Mouse (Mus musculus): ENCODE data around the gene Lrsam1. TPM values are rescaled to one million over a fixed set of nuclear protein-coding genes. Genes with fewer than 3 reads are reported as not detected.
A peak's percentile ranks its signal among the peaks of the same experiment; 100 is the strongest.

The Lrsam1 gene
- total RNA-seq, 2 experiments from 2014 or later, result 47.6 to 47.7 TPM

- peak; percentile 80 for DNase-seq
- intact Hi-C loops (cut with DNase I), result no loop called here
These were observed 33.0 kb downstream of the Lrsam1 start for GRCm38 (mm10) chr2:32928235-32928946.

GRCm38 (mm10) chr2:32927624-32928234, 33.7 kb downstream of the Lrsam1 start:
- DNase-seq, result no peak
- intact Hi-C loops (cut with DNase I), result no loop called here

GRCm38 (mm10) chr2:32926330-32927075, 34.9 kb downstream of the Lrsam1 start:
- intact Hi-C loops (cut with DNase I), result no loop called here
- no peak for DNase-seq

DNA sequence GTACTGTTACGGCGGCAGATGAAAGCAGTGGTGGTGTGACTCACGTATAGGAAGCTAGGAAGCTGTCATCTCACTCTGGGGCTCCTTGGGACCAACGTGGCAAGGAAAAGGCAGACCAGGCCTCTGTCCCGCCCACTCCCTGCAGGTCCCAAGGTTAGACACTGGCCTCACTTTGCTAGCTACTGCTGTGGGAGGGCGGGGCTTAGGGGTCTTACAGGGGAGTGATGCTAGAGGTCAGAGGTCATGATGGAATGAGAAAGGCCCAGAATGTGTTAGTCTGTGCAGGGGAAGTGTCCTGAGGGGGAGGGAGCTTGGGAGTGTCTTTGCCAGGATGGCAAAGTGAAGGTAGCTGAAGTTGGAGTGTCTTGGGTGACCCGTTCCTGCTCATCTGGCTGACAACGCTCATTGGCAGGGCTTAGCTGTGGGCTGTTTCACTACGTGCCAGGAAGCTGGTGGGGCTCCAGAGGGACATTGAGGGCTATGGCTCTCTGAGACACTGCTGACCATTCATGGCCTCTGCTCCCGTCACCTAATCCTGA, 37.0 kb downstream of the Lrsam1 start:
- intact Hi-C loops (cut with DNase I), result no loop called here
- DNase-seq, result no peak

GRCm38 (mm10) chr2:32923551-32924250, 37.7 kb downstream of the Lrsam1 start:
- intact Hi-C loops (cut with DNase I), result no loop called here
- DNase-seq, result no peak

- DNase-seq, result no peak
- intact Hi-C loops (cut with DNase I), result no loop called here
These were observed 38.9 kb downstream of the Lrsam1 start for GRCm38 (mm10) chr2:32922564-32922963.

DNA sequence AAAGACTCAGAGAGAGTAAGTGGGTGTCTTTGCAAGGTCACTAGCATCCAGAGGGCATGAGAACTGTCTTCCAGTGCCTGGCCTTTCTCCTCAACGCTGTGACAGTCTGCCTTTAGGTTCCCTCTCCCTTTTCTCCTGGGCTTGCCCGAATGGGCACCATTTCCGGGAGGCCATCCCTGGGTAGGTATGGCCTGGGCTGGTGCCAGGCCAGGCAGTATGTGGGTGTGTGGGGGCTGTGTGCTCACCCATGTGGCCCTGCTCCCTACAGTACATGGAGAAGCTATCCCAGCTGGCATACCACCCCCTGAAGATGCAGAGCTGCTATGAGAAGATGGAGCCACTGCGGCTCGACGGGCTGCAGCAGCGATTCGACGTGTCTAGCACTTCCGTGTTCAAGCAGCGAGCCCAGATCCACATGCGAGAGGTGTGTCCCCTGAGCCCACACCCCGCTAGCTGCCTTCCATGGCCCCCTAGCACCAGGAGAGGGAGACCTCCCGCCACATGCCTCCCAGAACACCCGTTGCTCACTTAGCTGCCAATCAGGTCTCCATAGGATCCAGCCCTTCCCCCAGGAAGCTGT, 39.5 kb downstream of the Lrsam1 start:
- DNase-seq, result no peak
- intact Hi-C loops (cut with DNase I), result no loop called here

- intact Hi-C loops (cut with DNase I), result no loop called here
- no peak for DNase-seq
These were observed 40.2 kb downstream of the Lrsam1 start for GRCm38 (mm10) chr2:32921235-32921634.

GRCm38 (mm10) chr2:32918391-32918790, 43.0 kb downstream of the Lrsam1 start:
- intact Hi-C loops (cut with DNase I), result no loop called here
- DNase-seq, result no peak

GRCm38 (mm10) chr2:32917526-32917925, 43.9 kb downstream of the Lrsam1 start:
- intact Hi-C loops (cut with DNase I), result no loop called here
- DNase-seq, result no peak

- intact Hi-C loops (cut with DNase I), result no loop called here
- peak; percentile 59 for DNase-seq
These were observed 46.5 kb downstream of the Lrsam1 start for GRCm38 (mm10) chr2:32914896-32915295.

DNA sequence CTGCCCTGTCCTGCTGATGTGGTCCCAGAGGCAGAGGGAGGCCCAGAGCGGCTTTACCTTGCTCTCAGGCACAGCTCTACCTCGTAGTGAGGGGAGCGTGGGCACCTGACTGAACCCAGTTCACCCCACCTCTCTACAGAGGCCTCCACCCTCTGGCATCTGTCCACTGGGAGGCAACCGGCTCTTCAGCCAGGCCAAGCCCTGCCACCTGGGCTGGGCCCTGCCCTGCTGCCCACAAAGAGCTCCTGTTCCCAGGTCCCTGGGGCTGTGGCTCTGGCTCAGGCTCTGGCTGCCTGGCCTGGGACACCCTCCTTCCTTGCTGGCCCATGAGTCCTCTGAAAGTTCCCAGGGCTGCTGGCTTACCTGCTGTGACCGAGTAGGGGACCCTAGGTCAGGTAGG, 47.1 kb downstream of the Lrsam1 start:
- intact Hi-C loops (cut with DNase I), result no loop called here
- no peak for DNase-seq

DNA sequence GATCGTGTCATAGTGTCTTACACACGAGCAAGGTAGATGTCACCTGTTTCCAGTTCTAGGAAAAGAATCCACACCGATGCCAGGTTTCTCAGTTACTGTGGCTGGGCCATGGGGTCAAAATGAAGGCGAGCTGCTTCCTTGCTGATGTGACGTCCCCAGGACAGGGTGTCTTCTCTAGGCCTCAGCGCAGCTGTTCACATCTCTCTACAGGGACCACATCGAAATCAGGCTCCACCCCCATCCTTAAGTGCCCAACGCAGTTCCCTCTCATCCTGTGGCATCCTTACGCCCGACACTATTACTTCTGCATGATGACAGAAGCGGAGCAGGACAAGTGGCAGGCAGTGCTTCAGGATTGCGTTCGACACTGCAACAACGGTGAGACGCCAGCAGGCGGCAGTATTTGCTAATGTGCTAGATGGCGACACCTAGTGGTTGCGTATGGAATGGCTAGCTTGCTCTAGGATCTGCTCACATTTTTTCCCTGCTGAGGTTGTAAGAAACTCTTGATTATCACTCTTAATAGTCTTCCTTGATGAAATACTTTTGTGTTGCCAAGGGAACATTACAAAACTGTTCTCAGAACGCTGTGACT, 49.1 kb downstream of the Lrsam1 start:
- intact Hi-C loops (cut with DNase I), result loop anchor here (2.0 kb wide), 1 partner anchor 48 kb away; no protein-coding TSS in a partner anchor
- DNase-seq, result peak; percentile 85

GRCm38 (mm10) chr2:32911639-32912182, 49.7 kb downstream of the Lrsam1 start:
- intact Hi-C loops (cut with DNase I), result loop anchor here (2.0 kb wide), 1 partner anchor 47 kb away; no protein-coding TSS in a partner anchor
- DNase-seq, result no peak

DNA sequence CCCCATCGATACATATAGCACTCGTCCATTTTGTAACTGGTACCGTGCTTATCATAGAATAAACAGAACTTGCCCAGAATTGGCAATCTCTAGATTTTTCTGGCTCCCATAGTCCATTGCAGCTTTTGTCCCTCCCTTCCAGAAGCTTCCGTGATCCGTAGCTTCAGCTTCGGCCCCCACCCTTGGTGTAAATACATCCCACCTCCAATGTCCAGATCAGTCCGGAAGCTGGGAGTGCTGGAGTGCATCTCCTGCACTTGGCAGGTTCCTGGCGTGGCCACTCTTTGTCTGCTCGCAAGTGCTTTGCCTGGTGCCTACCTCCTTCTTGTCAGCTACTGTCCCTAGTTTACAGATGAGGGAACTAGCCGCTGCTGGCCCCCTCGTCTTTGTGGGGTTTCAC, 52.6 kb downstream of the Lrsam1 start:
- intact Hi-C loops (cut with DNase I), result no loop called here
- no peak for DNase-seq

- intact Hi-C loops (cut with DNase I), result no loop called here
- DNase-seq, result peak; percentile 78
These were observed 53.1 kb downstream of the Lrsam1 start for GRCm38 (mm10) chr2:32908272-32908671.

DNA sequence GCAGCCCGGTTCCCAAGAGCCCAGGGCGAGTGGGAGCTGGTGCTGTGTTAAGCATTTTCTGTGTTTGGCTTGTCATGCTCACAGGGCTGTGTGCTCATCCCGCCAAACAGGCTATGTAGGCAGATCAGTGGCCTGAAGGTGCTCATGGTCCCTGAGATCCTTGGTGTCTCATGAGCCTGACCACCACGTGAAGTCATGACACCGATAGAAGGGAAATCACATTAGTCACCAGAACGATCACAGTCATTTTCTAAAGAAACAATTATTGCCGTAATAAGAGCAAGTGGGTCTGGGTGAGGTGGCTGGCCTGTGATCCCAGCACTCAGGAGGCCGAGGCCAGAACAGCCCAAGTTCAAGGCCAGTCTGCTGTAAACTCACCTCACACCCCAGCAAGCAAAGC, 54.0 kb downstream of the Lrsam1 start:
- intact Hi-C loops (cut with DNase I), result no loop called here
- no peak for DNase-seq

DNA sequence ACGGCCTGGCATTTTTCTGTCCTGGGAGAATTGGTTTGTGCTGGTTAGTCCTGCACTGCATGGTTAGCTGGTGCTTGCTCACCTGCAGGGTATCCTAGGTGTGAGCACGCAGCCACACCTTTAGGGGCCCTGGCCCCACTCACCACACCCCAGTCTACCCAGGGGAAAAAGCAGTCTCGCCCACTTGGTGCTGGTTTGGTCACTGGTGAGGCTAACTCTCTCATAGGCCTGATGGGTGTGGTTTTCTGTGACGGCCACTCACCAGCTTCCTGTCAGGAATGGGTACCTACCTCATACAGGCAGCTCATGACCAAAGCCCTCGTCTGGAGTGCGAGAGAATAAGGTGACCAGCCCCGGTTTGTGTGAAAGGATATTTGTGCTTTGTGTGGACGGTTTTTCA, 56.1 kb downstream of the Lrsam1 start:
- intact Hi-C loops (cut with DNase I), result no loop called here
- DNase-seq, result no peak

DNA sequence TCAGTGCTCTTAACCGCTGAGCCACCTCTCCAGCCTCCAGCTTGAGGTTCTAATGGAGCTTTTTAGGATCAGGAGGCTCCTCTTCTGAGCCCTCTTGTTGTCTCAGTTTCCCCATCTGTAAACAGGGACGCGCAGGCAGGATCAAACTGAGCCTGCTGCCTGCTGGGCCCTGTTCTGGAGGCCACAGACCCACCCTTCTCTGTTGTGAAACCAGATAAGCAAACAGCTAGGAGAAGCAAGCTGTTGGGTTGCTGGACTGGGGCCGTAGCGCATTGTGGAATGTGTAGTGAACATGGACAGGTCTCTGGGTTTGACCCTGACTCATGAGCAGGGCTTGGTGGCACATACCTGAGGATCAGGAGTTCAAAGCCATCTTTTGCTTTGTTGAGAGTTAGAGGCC, 56.8 kb downstream of the Lrsam1 start:
- intact Hi-C loops (cut with DNase I), result no loop called here
- DNase-seq, result no peak

GRCm38 (mm10) chr2:32903470-32903869, 57.9 kb downstream of the Lrsam1 start:
- intact Hi-C loops (cut with DNase I), result no loop called here
- DNase-seq, result no peak
